Mouse (Mus musculus) MEL (cell line): ENCODE results near the gene Fam76a.

Experiments used
- CTCF ChIP-seq, 3 experiments: IDR thresholded peaks in 2 of 3; conservative IDR thresholded peaks in 1 of 3; 2 replicates each; pipeline ENCODE4 v1.5.1; 2011 to 2012; ENCODE audit warnings: low read length in 3 of 3, low read depth in 2 of 3, mild to moderate bottlenecking in 2 of 3, improper control_type of control experiment in 1 of 3, inconsistent platforms in 1 of 3, mixed read lengths in 1 of 3, moderate library complexity in 1 of 3; ENCODE audit not compliant: control insufficient read depth in 1 of 3, insufficient read depth in 1 of 3, poor library complexity in 1 of 3, severe bottlenecking in 1 of 3
- E2F4 ChIP-seq: IDR thresholded peaks from 2 replicates; pipeline ENCODE4 v1.6.1; 2011; ENCODE audit warnings: low read depth, low read length, improper control_type of control experiment, borderline replicate concordance
- EP300 ChIP-seq, 2 experiments: IDR thresholded peaks; 2 replicates each; pipeline ENCODE4 v1.6.1; 2011; ENCODE audit warnings: improper control_type of control experiment in 2 of 2, low read length in 2 of 2, low read depth in 1 of 2, mild to moderate bottlenecking in 1 of 2
- MEF2A ChIP-seq: IDR thresholded peaks from 2 replicates; pipeline ENCODE4 v1.6.1; 2014; ENCODE audit warnings: low read depth, mild to moderate bottlenecking, inconsistent platforms, low read length, improper control_type of control experiment; ENCODE audit not compliant: poor library complexity, insufficient replicate concordance, severe bottlenecking; ENCODE audit errors: extremely low read depth
- MXI1 ChIP-seq: IDR thresholded peaks from 2 replicates; pipeline ENCODE4 v1.6.1; 2011; ENCODE audit warnings: mild to moderate bottlenecking, low read depth, low read length, improper control_type of control experiment
- POLR2A ChIP-seq, 2 experiments: IDR thresholded peaks; 2 replicates each; pipeline ENCODE4 v1.6.1; 2011 to 2012; ENCODE audit warnings: low read length in 2 of 2, mild to moderate bottlenecking in 2 of 2, control low read depth in 1 of 2, improper control_type of control experiment in 1 of 2, low read depth in 1 of 2, moderate library complexity in 1 of 2; ENCODE audit not compliant: control insufficient read depth in 1 of 2, insufficient read depth in 1 of 2, poor library complexity in 1 of 2
- SMC3 ChIP-seq: IDR thresholded peaks from 2 replicates; pipeline ENCODE4 v1.6.1; 2011; ENCODE audit warnings: low read depth, low read length, improper control_type of control experiment
- TCF12 ChIP-seq: IDR thresholded peaks from 2 replicates; pipeline ENCODE4 v1.6.1; 2014; ENCODE audit warnings: low read depth, mild to moderate bottlenecking, inconsistent platforms, low read length, improper control_type of control experiment, moderate library complexity
- USF1 ChIP-seq: IDR thresholded peaks from 2 replicates; pipeline ENCODE4 v1.6.1; 2014; ENCODE audit warnings: low read depth, mild to moderate bottlenecking, inconsistent platforms, low read length, improper control_type of control experiment, moderate library complexity

GRCm38 (mm10) chr4:132874363-132875097 is 47.8 kb downstream of the Fam76a start:
- TF ChIP-seq POLR2A (IDR thresholded peaks at IDR 0.05; ENCODE audit: control insufficient read depth in 1 of 2, insufficient read depth in 1 of 2, low read depth in 1 of 2, low read length in 2 of 2, poor library complexity in 1 of 2) (no peak), EP300 (IDR thresholded peaks at IDR 0.05; ENCODE audit: low read depth in 1 of 2, low read length in 2 of 2) (no peak), SMC3 (no peak), MXI1 (no peak; the same call in 1 of the 2 replicates), USF1 (no peak), CTCF (IDR thresholded peaks at IDR 0.05 in 2 of 3, conservative IDR thresholded peaks at IDR 0.05 in 1 of 3; ENCODE audit: control insufficient read depth in 1 of 3, insufficient read depth in 1 of 3, low read depth in 2 of 3, low read length in 3 of 3, poor library complexity in 1 of 3, severe bottlenecking in 1 of 3) (no peak), TCF12 (no peak), MEF2A (no peak), E2F4 (no peak)
